ENCODE assay signal across 9 mouse cellular contexts in genomic region chr13:112196789-112197188, GRCm38 (mm10).
DNase-seq lines count a peak whose midpoint lies in the region; ATAC-seq lines count a peak whose summit lies in the region.
"Had no signal": no experiment of that assay in that cellular context is flagged by ENCODE, and none has a peak within 500 bp of the region (broad histone marks: within the 10 kb centered on the region; RNA-seq: fewer than 3 reads in every experiment).

No protein-coding gene starts in this region.

- peak; percentile 66 for DNase-seq in ovary, adult 18-20 months (ENCODE audit: low spot score)
- no peak for DNase-seq in ovary, postnatal 10 days (ENCODE audit: low spot score)
- DNase-seq in embryonic facial prominence, embryonic 14.5 days (ENCODE audit: low spot score) = peak; percentile 63
- DNase-seq in lung, postnatal 14 days = peak; percentile 74
- peak; percentile 29 to 37 for DNase-seq in right cerebral cortex, adult 2 months (ENCODE audit: low spot score in 2 of 2)
- no peak for DNase-seq in cerebellum, adult 9-10 months

- no peak overlapping the region for H3K9ac ChIP-seq in embryonic facial prominence, embryonic 14.5 days (ENCODE audit: low read depth, low read length)
- H3K9ac ChIP-seq in heart, embryonic 14.5 days (ENCODE audit: low read length) = peak overlapping the region; percentile 28; the same call in 1 of the 2 replicates
- peak overlapping the region; percentile 45 for H3K9ac ChIP-seq in kidney, embryonic 16.5 days (replicated peaks; ENCODE audit: low read length)

- no peaks in the 10 kb centered on the region for H3K36me3 ChIP-seq in embryonic facial prominence, embryonic 14.5 days (ENCODE audit: control insufficient read depth, insufficient read depth, low read length)
- H3K36me3 ChIP-seq in heart, embryonic 14.5 days (ENCODE audit: control insufficient read depth, insufficient read depth, low read length) = no peaks in the 10 kb centered on the region
- no peaks in the 10 kb centered on the region for H3K36me3 ChIP-seq in kidney, embryonic 16.5 days (ENCODE audit: insufficient read depth, low read length)

- WGBS in embryonic facial prominence, embryonic 14.5 days = 3% methylated on average over 13 of the region's 13 CpGs
- WGBS in heart, embryonic 14.5 days = 6% methylated on average over 13 of the region's 13 CpGs
- WGBS in kidney, embryonic 16.5 days = 2% methylated on average over 13 of the region's 13 CpGs

- no peak for ATAC-seq in embryonic facial prominence, embryonic 14.5 days (ENCODE audit: low read depth)
- ATAC-seq in heart, embryonic 14.5 days (ENCODE audit: insufficient number of reproducible peaks, insufficient read depth, low FRiP score, low read depth) = no peak
- peak; percentile 39; the same call in 1 of the 2 replicates for ATAC-seq in kidney, embryonic 16.5 days (ENCODE audit: low FRiP score, low TSS enrichment)

- H3K4me1 ChIP-seq in embryonic facial prominence, embryonic 14.5 days (ENCODE audit: control insufficient read depth, insufficient read depth, low read length) = no peaks in the 10 kb centered on the region; the same call in 1 of the 2 replicates
- H3K4me1 ChIP-seq in heart, embryonic 14.5 days (ENCODE audit: control insufficient read depth in 2 of 2, insufficient read depth in 2 of 2, low read length in 2 of 2) = peaks cover 5 to 17% of the 10 kb centered on the region in 2 experiments; a peak in 2 of 4 replicates
- H3K4me1 ChIP-seq in kidney, embryonic 16.5 days (ENCODE audit: insufficient read depth, low read length) = peaks cover 26% of the 10 kb centered on the region
- H3K4me1 ChIP-seq: megakaryocyte, embryonic 14.5 days had no signal

- H3K27me3 ChIP-seq in embryonic facial prominence, embryonic 14.5 days (replicated peaks; ENCODE audit: control insufficient read depth, insufficient read depth, low read length) = no peaks in the 10 kb centered on the region
- H3K27me3 ChIP-seq in heart, embryonic 14.5 days (ENCODE audit: control insufficient read depth, insufficient read depth, low read length) = no peaks in the 10 kb centered on the region
- no peaks in the 10 kb centered on the region for H3K27me3 ChIP-seq in kidney, embryonic 16.5 days (ENCODE audit: insufficient read depth, low read length)

- H3K27ac ChIP-seq in embryonic facial prominence, embryonic 14.5 days (replicated peaks; ENCODE audit: low read depth, low read length) = no peak overlapping the region
- peak overlapping the region; percentile 2 to 3; a peak in 1 of 4 replicates for H3K27ac ChIP-seq in heart, embryonic 14.5 days (replicated peaks in 1 of 2; ENCODE audit: control insufficient read depth in 1 of 2, insufficient read depth in 1 of 2, low read depth in 2 of 2, low read length in 2 of 2)
- H3K27ac ChIP-seq in kidney, embryonic 16.5 days (ENCODE audit: low read length) = no peak overlapping the region

- H3K4me2 ChIP-seq in embryonic facial prominence, embryonic 14.5 days (ENCODE audit: low read depth, low read length) = peak overlapping the region; percentile 47
- peak overlapping the region; percentile 58 for H3K4me2 ChIP-seq in heart, embryonic 14.5 days (ENCODE audit: low read length)
- H3K4me2 ChIP-seq in kidney, embryonic 16.5 days (replicated peaks; ENCODE audit: low read depth, low read length) = peak overlapping the region; percentile 55

- no peaks in the 10 kb centered on the region for H3K9me3 ChIP-seq in embryonic facial prominence, embryonic 14.5 days (ENCODE audit: control insufficient read depth, low read length)
- H3K9me3 ChIP-seq in heart, embryonic 14.5 days (ENCODE audit: control insufficient read depth, low read length) = no peaks in the 10 kb centered on the region
- H3K9me3 ChIP-seq in kidney, embryonic 16.5 days (ENCODE audit: low read length) = no peaks in the 10 kb centered on the region
- H3K9me3 ChIP-seq: megakaryocyte, embryonic 14.5 days had no signal

- 0 out of 2 replicates have a peak overlapping the region, but pooled peaks have one; percentile 2 for H3K4me3 ChIP-seq in embryonic facial prominence, embryonic 14.5 days (ENCODE audit: low read depth, low read length)
- H3K4me3 ChIP-seq in heart, embryonic 14.5 days (ENCODE audit: control insufficient read depth in 1 of 2, insufficient read depth in 1 of 2, low read depth in 1 of 2, low read length in 2 of 2) = 0 out of 4 replicates have a peak overlapping the region, but pooled peaks have one; percentile 1 to 8
- H3K4me3 ChIP-seq in kidney, embryonic 16.5 days (ENCODE audit: low read length) = peak overlapping the region; percentile 14
- H3K4me3 ChIP-seq: megakaryocyte, embryonic 14.5 days had no signal

Comparison
In these comparisons a context has a peak if more than half of its experiments do, and no peak if none do; other contexts are left out.
1. DNase-seq: peak in ovary, adult 18-20 months (single experiment), embryonic facial prominence, embryonic 14.5 days (single experiment), lung, postnatal 14 days (single experiment) and right cerebral cortex, adult 2 months (2 of 2); none in ovary, postnatal 10 days (single experiment) and cerebellum, adult 9-10 months (single experiment).
2. H3K27ac ChIP-seq: peak in heart, embryonic 14.5 days (2 of 2); none in embryonic facial prominence, embryonic 14.5 days (single experiment) and kidney, embryonic 16.5 days (single experiment).
3. Peak in every context shown above with its lines, with median percentiles within 50 percentile points of each other: H3K4me2 ChIP-seq and H3K4me3 ChIP-seq.